Mouse (Mus musculus) testis, adult 2 months (tissue): ENCODE data around the gene Pip5k1c. TPM values are rescaled to one million over a fixed set of nuclear protein-coding genes. Genes with fewer than 3 reads are reported as not detected.

ENCODE experiments used
- H3K27ac ChIP-seq: fragments of 200-500 bp; 2 replicates; pipeline ENCODE4 v1.5.1; 2012; ENCODE audit warnings: low read depth, low read length; ENCODE audit not compliant: control insufficient read depth, insufficient read depth
- H3K27me3 ChIP-seq: fragments of 200-500 bp; 2 replicates; pipeline ENCODE4 v1.6.1; 2012; ENCODE audit warnings: mild to moderate bottlenecking, low read length, moderate library complexity; ENCODE audit not compliant: control insufficient read depth, insufficient read depth
- H3K36me3 ChIP-seq: fragments of 200-500 bp; 2 replicates; pipeline ENCODE4 v1.6.1; 2012; ENCODE audit warnings: mild to moderate bottlenecking, low read length; ENCODE audit not compliant: control insufficient read depth, insufficient read depth
- H3K4me1 ChIP-seq: fragments of 200-500 bp; 2 replicates; pipeline ENCODE4 v1.6.1; 2012; ENCODE audit warnings: low read length; ENCODE audit not compliant: control insufficient read depth, insufficient read depth
- H3K4me3 ChIP-seq: fragments of 200-500 bp; 2 replicates; pipeline ENCODE4 v1.5.1; 2012; ENCODE audit warnings: low read depth, mild to moderate bottlenecking, low read length, moderate library complexity, mixed read lengths; ENCODE audit not compliant: control insufficient read depth
- CTCF ChIP-seq: fragments of 200-500 bp; IDR thresholded peaks from 2 replicates; pipeline ENCODE4 v1.5.1; 2012; ENCODE audit warnings: low read depth, mild to moderate bottlenecking, inconsistent platforms, low read length, moderate library complexity; ENCODE audit not compliant: control insufficient read depth, insufficient read depth, insufficient replicate concordance
- POLR2A ChIP-seq: fragments of 200-500 bp; IDR thresholded peaks from 2 replicates; pipeline ENCODE4 v1.6.1; 2012; ENCODE audit warnings: low read depth, mild to moderate bottlenecking, inconsistent platforms, low read length, moderate library complexity; ENCODE audit not compliant: control insufficient read depth
- polyA plus RNA-seq: library from polyadenylated mRNA; depleted of rRNA; stranded (reverse); fragments of >200 nt; gene quantifications from 2 replicates; pipeline ENCODE4 v1.2.3, GENCODE M21; 2012

Pip5k1c gene
- polyA plus RNA-seq, 1 experiment = 10.1 TPM

GRCm38 (mm10) chr10:81254886-81255285 lies 37.9 kb upstream of the Pip5k1c start:
- TF ChIP-seq CTCF = no peak
- H3K4me3 ChIP-seq = no peak overlapping the region
- H3K27ac ChIP-seq = no peak overlapping the region
- no peaks in the 10 kb centered on the region for H3K27me3 ChIP-seq
- no peaks in the 10 kb centered on the region for H3K36me3 ChIP-seq
- peaks cover 38% of the 10 kb centered on the region for H3K4me1 ChIP-seq

- Histone ChIP-seq H3K27me3 (no peaks in the 10 kb centered on the region), H3K4me1 (peaks cover 24% of the 10 kb centered on the region), H3K36me3 (no peaks in the 10 kb centered on the region), H3K27ac (no peak overlapping the region), H3K4me3 (peak overlapping the region; percentile 62)
- TF ChIP-seq POLR2A (no peak), CTCF (no peak)
Measured at GRCm38 (mm10) chr10:81257158-81258039, 35.4 kb upstream of the Pip5k1c start.

- H3K27ac ChIP-seq = no peak overlapping the region
- H3K27me3 ChIP-seq = no peaks in the 10 kb centered on the region
- no peak for TF ChIP-seq POLR2A
- H3K4me1 ChIP-seq = peaks cover 15% of the 10 kb centered on the region
- no peak overlapping the region for H3K4me3 ChIP-seq
- H3K36me3 ChIP-seq = no peaks in the 10 kb centered on the region
Measured at GRCm38 (mm10) chr10:81259225-81259884, 33.4 kb upstream of the Pip5k1c start.

GRCm38 (mm10) chr10:81261025-81261424 lies 31.7 kb upstream of the Pip5k1c start:
- H3K27ac ChIP-seq = no peak overlapping the region
- no peaks in the 10 kb centered on the region for H3K27me3 ChIP-seq
- TF ChIP-seq POLR2A (no peak), CTCF (no peak)
- H3K36me3 ChIP-seq = no peaks in the 10 kb centered on the region; the same call in 1 of the 2 replicates
- peaks cover 15% of the 10 kb centered on the region for H3K4me1 ChIP-seq
- no peak overlapping the region for H3K4me3 ChIP-seq

GRCm38 (mm10) chr10:81265540-81265939 lies 27.2 kb upstream of the Pip5k1c start:
- H3K27ac ChIP-seq = no peak overlapping the region
- H3K4me3 ChIP-seq = no peak overlapping the region
- peaks cover 9% of the 10 kb centered on the region for H3K4me1 ChIP-seq
- H3K27me3 ChIP-seq = no peaks in the 10 kb centered on the region
- TF ChIP-seq POLR2A (no peak), CTCF (no peak)
- H3K36me3 ChIP-seq = no peaks in the 10 kb centered on the region; the same call in 1 of the 2 replicates

- H3K4me1 ChIP-seq = peaks cover 9% of the 10 kb centered on the region
- peak within 1 kb of the TSS; percentile 89 for H3K4me3 ChIP-seq
- H3K27me3 ChIP-seq = no peaks in the 10 kb centered on the region
- H3K36me3 ChIP-seq = no peaks in the 10 kb centered on the region; the same call in 1 of the 2 replicates
- TF ChIP-seq CTCF = no peak
- TF ChIP-seq POLR2A = peak; percentile 80
- H3K27ac ChIP-seq = peak within 1 kb of the TSS; percentile 94
Measured at GRCm38 (mm10) chr10:81266211-81267105, 26.3 kb upstream of the Pip5k1c start, which contains the start of the genes Mrpl54 and Apba3. TSS of gene Mrpl54 (minus strand) at chr10:81266934. TSS of gene Apba3 (plus strand) at chr10:81266960.

- H3K36me3 ChIP-seq = no peaks in the 10 kb centered on the region; the same call in 1 of the 2 replicates
- TF ChIP-seq POLR2A (peak; percentile 31; the same call in 1 of the 2 replicates), CTCF (no peak)
- H3K27me3 ChIP-seq = no peaks in the 10 kb centered on the region
- peaks cover 9% of the 10 kb centered on the region for H3K4me1 ChIP-seq
- peak overlapping the region; percentile 89 for H3K4me3 ChIP-seq
- H3K27ac ChIP-seq = 0 out of 2 replicates have a peak overlapping the region, but pooled peaks have one; percentile 44
Measured at GRCm38 (mm10) chr10:81268056-81268455, 24.7 kb upstream of the Pip5k1c start.
